Mouse (Mus musculus) myocyte (in vitro differentiated cells): ENCODE results near the gene Ndrg3.

Experiments
- CEBPB ChIP-seq: IDR thresholded peaks from 2 replicates; pipeline ENCODE4 v1.6.1; 2011; ENCODE audit warnings: mild to moderate bottlenecking, moderate library complexity; ENCODE audit not compliant: poor library complexity, insufficient read depth, severe bottlenecking
- E2F4 ChIP-seq: IDR thresholded peaks from one replicate; pipeline ENCODE4 v1.6.1; 2011; ENCODE audit warnings: mild to moderate bottlenecking, control low read depth, moderate library complexity; ENCODE audit not compliant: insufficient read depth
- MAX ChIP-seq: IDR thresholded peaks from one replicate; pipeline ENCODE4 v1.6.1; 2011; ENCODE audit warnings: low read depth, mild to moderate bottlenecking, control low read depth
- MYOD1 ChIP-seq, 3 experiments: IDR thresholded peaks; one replicate each; pipeline ENCODE4 v1.6.1; 2011; ENCODE audit warnings: control low read depth in 2 of 3, low read depth in 2 of 3, mild to moderate bottlenecking in 2 of 3, moderate library complexity in 1 of 3; ENCODE audit not compliant: insufficient read length in 2 of 3, control insufficient read depth in 1 of 3
- MYOG ChIP-seq, 3 experiments: IDR thresholded peaks; one replicate each; pipeline ENCODE4 v1.6.1; 2011; ENCODE audit warnings: control low read depth in 2 of 3, low read depth in 2 of 3, mild to moderate bottlenecking in 2 of 3; ENCODE audit not compliant: insufficient read length in 2 of 3, control insufficient read depth in 1 of 3, insufficient read depth in 1 of 3
- POLR2A ChIP-seq: IDR thresholded peaks from one replicate; pipeline ENCODE4 v1.6.1; 2011; ENCODE audit warnings: low read depth, mild to moderate bottlenecking, control low read depth, moderate library complexity; ENCODE audit not compliant: insufficient read length
- POLR2AphosphoS2 ChIP-seq: IDR thresholded peaks from one replicate; pipeline ENCODE4 v1.6.1; 2011; ENCODE audit warnings: low read depth, control low read depth; ENCODE audit not compliant: insufficient read length
- REST ChIP-seq: IDR thresholded peaks from one replicate; pipeline ENCODE4 v1.6.1; 2011; ENCODE audit warnings: mild to moderate bottlenecking, control low read depth, moderate library complexity; ENCODE audit not compliant: insufficient read depth, insufficient read length
- TCF12 ChIP-seq: IDR thresholded peaks from one replicate; pipeline ENCODE4 v1.6.1; 2011; ENCODE audit warnings: mild to moderate bottlenecking, control low read depth; ENCODE audit not compliant: poor library complexity, insufficient read depth, severe bottlenecking
- TCF3 ChIP-seq: IDR thresholded peaks from one replicate; pipeline ENCODE4 v1.6.1; 2011; ENCODE audit warnings: low read depth, control low read depth; ENCODE audit not compliant: insufficient read length

DNA sequence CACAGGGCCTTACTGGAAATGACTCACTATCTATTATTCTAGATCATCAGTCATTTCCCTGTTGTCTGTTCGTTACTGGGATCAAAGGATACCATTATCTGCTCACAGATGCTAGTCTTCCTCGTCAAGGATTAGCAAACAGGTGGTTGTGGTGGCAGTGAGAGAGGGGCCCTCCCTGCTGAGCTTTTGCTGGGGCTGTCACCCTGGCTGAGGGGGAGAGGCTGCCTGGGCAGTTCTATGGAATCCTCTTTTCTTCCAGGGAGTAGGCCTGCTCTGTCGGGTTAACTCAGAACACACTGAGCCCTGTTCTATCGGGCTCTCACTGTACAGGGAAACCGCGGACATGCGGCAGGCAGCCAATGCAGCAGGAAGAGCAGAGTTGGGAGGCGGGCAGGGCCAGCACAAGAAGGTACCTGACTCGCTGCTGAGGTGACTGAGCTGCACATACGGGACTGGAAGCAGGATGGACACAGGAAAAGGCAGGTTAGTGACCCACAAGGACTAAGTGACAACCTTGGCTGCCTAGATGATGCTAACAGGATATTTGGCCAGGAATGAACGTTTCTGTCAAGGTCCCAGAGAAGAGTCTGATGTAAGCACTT lies 62.2 kb downstream of the Ndrg3 start:
- TF ChIP-seq POLR2A (no peak), TCF3 (no peak), MYOD1 (IDR thresholded peaks at IDR 0.05; ENCODE audit: control insufficient read depth in 1 of 3, insufficient read length in 2 of 3, low read depth in 2 of 3) (peak in 1 of 3 experiments; percentile 62), CEBPB (no peak), MAX (no peak), E2F4 (no peak), TCF12 (no peak), POLR2AphosphoS2 (no peak), REST (no peak), MYOG (IDR thresholded peaks at IDR 0.05; ENCODE audit: control insufficient read depth in 1 of 3, insufficient read depth in 1 of 3, insufficient read length in 2 of 3, low read depth in 2 of 3) (peak in 1 of 3 experiments; percentile 29)
